Comparison of ENCODE assay signal across 19 mouse cellular contexts in the genomic region with DNA sequence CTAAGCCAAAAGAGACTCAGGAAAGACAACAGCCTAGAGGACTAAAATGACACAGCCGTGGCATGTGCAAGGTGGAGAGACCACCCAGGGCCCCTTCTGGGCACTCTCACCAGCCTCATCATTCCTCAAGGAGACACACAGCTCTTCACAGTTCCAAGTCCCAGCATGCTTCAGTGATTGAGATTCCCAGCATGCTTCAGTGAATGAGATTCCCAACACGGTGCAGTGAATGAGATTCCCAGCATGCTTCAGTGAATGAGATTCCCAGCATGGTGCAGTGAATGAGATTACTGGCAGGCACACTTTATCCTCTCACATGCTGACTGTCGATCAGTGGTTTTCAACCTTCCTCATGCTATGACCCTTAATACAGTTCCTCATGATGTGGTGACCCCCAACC. TPM values are rescaled to one million over a fixed set of nuclear protein-coding genes. Genes with fewer than 3 reads are reported as not detected.
DNase-seq lines count a peak whose midpoint lies in the region; ATAC-seq and TF ChIP-seq lines count a peak whose summit lies in the region.
"Had no signal": no experiment of that assay in that cellular context is flagged by ENCODE, and none has a peak within 500 bp of the region (broad histone marks: within the 10 kb centered on the region; RNA-seq: fewer than 3 reads in every experiment).

No protein-coding gene starts in this region.

- no peaks in the 10 kb centered on the region for H3K36me3 ChIP-seq in heart, postnatal 0 days (replicated peaks; ENCODE audit: control insufficient read depth, insufficient read depth, low read length)
- H3K36me3 ChIP-seq in heart, embryonic 10.5 days, result no peaks in the 10 kb centered on the region
- H3K36me3 ChIP-seq in hindbrain, embryonic 13.5 days, result no peaks in the 10 kb centered on the region
- no peaks in the 10 kb centered on the region for H3K36me3 ChIP-seq in neural tube, embryonic 12.5 days
- H3K36me3 ChIP-seq: liver, embryonic 15.5 days had no signal

- H3K9ac ChIP-seq in heart, postnatal 0 days (replicated peaks; ENCODE audit: low read depth, low read length), result no peak overlapping the region
- H3K9ac ChIP-seq in hindbrain, embryonic 13.5 days, result no peak overlapping the region
- H3K9ac ChIP-seq in neural tube, embryonic 12.5 days, result no peak overlapping the region
- H3K9ac ChIP-seq: liver, embryonic 15.5 days had no signal

- no peaks in the 10 kb centered on the region for H3K27me3 ChIP-seq in heart, postnatal 0 days (ENCODE audit: control insufficient read depth, insufficient read depth, low read length)
- peaks cover 11% of the 10 kb centered on the region; the same call in 1 of the 2 replicates for H3K27me3 ChIP-seq in heart, embryonic 10.5 days (ENCODE audit: insufficient read depth, poor library complexity, severe bottlenecking)
- no peaks in the 10 kb centered on the region for H3K27me3 ChIP-seq in hindbrain, embryonic 13.5 days
- H3K27me3 ChIP-seq in neural tube, embryonic 12.5 days (replicated peaks), result no peaks in the 10 kb centered on the region
- H3K27me3 ChIP-seq: liver, embryonic 15.5 days had no signal

- no peak overlapping the region for H3K27ac ChIP-seq in heart, postnatal 0 days (ENCODE audit: low read depth)
- H3K27ac ChIP-seq in heart, embryonic 10.5 days, result no peak overlapping the region
- no peak overlapping the region for H3K27ac ChIP-seq in hindbrain, embryonic 13.5 days
- H3K27ac ChIP-seq in neural tube, embryonic 12.5 days, result no peak overlapping the region
- H3K27ac ChIP-seq: liver, embryonic 15.5 days had no signal

- peak; percentile 11 for DNase-seq in heart, postnatal 0 days (ENCODE audit: low spot score)
- DNase-seq in heart, embryonic 10.5 days (ENCODE audit: low spot score), result no peak
- peak; percentile 11 for DNase-seq in brain, adult 2 months (ENCODE audit: low read depth, low spot score)
- no peak for DNase-seq in lung, adult 18-20 months
- no peak for DNase-seq in gastrocnemius, postnatal 4 days (ENCODE audit: low spot score in 2 of 2)
- DNase-seq: cerebellum, postnatal 36 days; gastrocnemius, adult 2 months; kidney, adult 9 months; layer of hippocampus, adult 9-11 months; lung, postnatal 36 days had no signal

- H3K4me3 ChIP-seq in heart, postnatal 0 days (ENCODE audit: low read depth, low read length), result no peak overlapping the region
- H3K4me3 ChIP-seq in heart, embryonic 10.5 days, result no peak overlapping the region
- no peak overlapping the region for H3K4me3 ChIP-seq in hindbrain, embryonic 13.5 days
- H3K4me3 ChIP-seq in neural tube, embryonic 12.5 days, result no peak overlapping the region
- H3K4me3 ChIP-seq: gastrocnemius, adult 2 months; liver, embryonic 15.5 days had no signal

- TF ChIP-seq EP300 in heart, postnatal 0 days (IDR thresholded peaks at IDR 0.05; ENCODE audit: low read depth), result no peak

- no peak overlapping the region for H3K4me2 ChIP-seq in heart, postnatal 0 days (ENCODE audit: low read depth, low read length)
- H3K4me2 ChIP-seq in hindbrain, embryonic 13.5 days, result no peak overlapping the region
- no peak overlapping the region for H3K4me2 ChIP-seq in neural tube, embryonic 12.5 days (replicated peaks)
- H3K4me2 ChIP-seq: heart, embryonic 11.5 days; liver, embryonic 15.5 days had no signal

- peaks cover 7% of the 10 kb centered on the region; the same call in 1 of the 2 replicates for H3K4me1 ChIP-seq in heart, postnatal 0 days (ENCODE audit: control insufficient read depth, insufficient read depth)
- H3K4me1 ChIP-seq in heart, embryonic 10.5 days, result peaks cover 3% of the 10 kb centered on the region; the same call in 1 of the 2 replicates
- peaks cover 11% of the 10 kb centered on the region for H3K4me1 ChIP-seq in hindbrain, embryonic 13.5 days (replicated peaks)
- peaks cover 4% of the 10 kb centered on the region; the same call in 1 of the 2 replicates for H3K4me1 ChIP-seq in neural tube, embryonic 12.5 days

- TF ChIP-seq CTCF in heart, postnatal 0 days (IDR thresholded peaks at IDR 0.05; ENCODE audit: low read depth), result no peak

- 56% methylated on average over 3 of the region's 3 CpGs for WGBS in heart, postnatal 0 days
- 59% methylated on average over 3 of the region's 3 CpGs for WGBS in heart, embryonic 10.5 days
- 28% methylated on average over 3 of the region's 3 CpGs for WGBS in hindbrain, embryonic 13.5 days
- WGBS in neural tube, embryonic 12.5 days, result 55% methylated on average over 3 of the region's 3 CpGs

- H3K9me3 ChIP-seq in heart, postnatal 0 days (replicated peaks; ENCODE audit: control insufficient read depth, low read length), result no peaks in the 10 kb centered on the region
- H3K9me3 ChIP-seq in heart, embryonic 10.5 days, result no peaks in the 10 kb centered on the region
- no peaks in the 10 kb centered on the region for H3K9me3 ChIP-seq in hindbrain, embryonic 13.5 days
- no peaks in the 10 kb centered on the region for H3K9me3 ChIP-seq in neural tube, embryonic 12.5 days
- H3K9me3 ChIP-seq: liver, embryonic 15.5 days had no signal

- no peak for ATAC-seq in heart, postnatal 0 days (ENCODE audit: insufficient read depth, low read depth)
- peak; percentile 63 for ATAC-seq in hindbrain, embryonic 13.5 days (ENCODE audit: low FRiP score)
- ATAC-seq in neural tube, embryonic 12.5 days (ENCODE audit: low FRiP score, low read depth), result peak; percentile 51; the same call in 1 of the 2 replicates
- no peak for ATAC-seq in monocyte, adult 5-6 weeks (replicated peaks; ENCODE audit: insufficient number of reproducible peaks, low FRiP score, low TSS enrichment, poor library complexity, severe bottlenecking)

RNA-seq across cellular contexts. Expression of gene Gstm1, which starts 6.2 kb away (rescaled TPM):
- 99.4 and 111 TPM in 2 replicates for total RNA-seq in heart, postnatal 0 days (2014; rRNA removed; ENCODE audit: low replicate concordance)
- 132 and 136 TPM in 2 replicates for polyA plus RNA-seq in heart, postnatal 0 days (2015; fragmentation: Nextera tagmentation; extraction: Ambion mirVana)
- 30.1 and 62.2 TPM in 2 replicates for polyA plus RNA-seq in heart, embryonic 10.5 days (2016; fragmentation: Nextera tagmentation; extraction: Ambion mirVana)
- 53.7 and 54.2 TPM in 2 replicates for polyA plus RNA-seq in hindbrain, embryonic 13.5 days (2015; fragmentation: Nextera tagmentation; extraction: Ambion mirVana)
- polyA plus RNA-seq in neural tube, embryonic 12.5 days (2016; fragmentation: Nextera tagmentation; extraction: Ambion mirVana), result 24.1 and 24.8 TPM in 2 replicates
- 43.8 to 75.0 TPM (median 64.1 TPM) in 3 replicates for total RNA-seq in monocyte, adult 5-6 weeks (2017)
- total RNA-seq in gastrocnemius, postnatal 4 days (2021), result 10 to 100 TPM; 59.6 to 61.2 TPM

RNA-seq across cellular contexts. Expression of gene Gstm2, which starts 25.3 kb away (rescaled TPM):
- 69.6 and 95.4 TPM in 2 replicates for total RNA-seq in heart, postnatal 0 days (2014; rRNA removed; ENCODE audit: low replicate concordance)
- polyA plus RNA-seq in heart, postnatal 0 days (2015; fragmentation: Nextera tagmentation; extraction: Ambion mirVana), result 94.2 and 97.9 TPM in 2 replicates
- 46.9 and 47.2 TPM in 2 replicates for polyA plus RNA-seq in heart, embryonic 10.5 days (2016; fragmentation: Nextera tagmentation; extraction: Ambion mirVana)
- 10.0 and 10.9 TPM in 2 replicates for polyA plus RNA-seq in hindbrain, embryonic 13.5 days (2015; fragmentation: Nextera tagmentation; extraction: Ambion mirVana)
- 14.3 and 14.4 TPM in 2 replicates for polyA plus RNA-seq in neural tube, embryonic 12.5 days (2016; fragmentation: Nextera tagmentation; extraction: Ambion mirVana)
- not detected in 3 replicates for total RNA-seq in monocyte, adult 5-6 weeks (2017)
- 10 to 100 TPM; 46.5 to 48.8 TPM for total RNA-seq in gastrocnemius, postnatal 4 days (2021)
- total RNA-seq: MEL had no signal

RNA-seq across cellular contexts. Expression of gene Gstm4, which starts 33.1 kb away (rescaled TPM):
- total RNA-seq in heart, postnatal 0 days (2014; rRNA removed; ENCODE audit: low replicate concordance), result 3.6 and 10.9 TPM in 2 replicates
- 17.6 and 17.9 TPM in 2 replicates for polyA plus RNA-seq in heart, postnatal 0 days (2015; fragmentation: Nextera tagmentation; extraction: Ambion mirVana)
- polyA plus RNA-seq in heart, embryonic 10.5 days (2016; fragmentation: Nextera tagmentation; extraction: Ambion mirVana), result 16.9 and 21.1 TPM in 2 replicates
- polyA plus RNA-seq in hindbrain, embryonic 13.5 days (2015; fragmentation: Nextera tagmentation; extraction: Ambion mirVana), result 15.2 and 15.4 TPM in 2 replicates
- 11.6 and 14.5 TPM in 2 replicates for polyA plus RNA-seq in neural tube, embryonic 12.5 days (2016; fragmentation: Nextera tagmentation; extraction: Ambion mirVana)
- 7.4 to 12.4 TPM (median 8.4 TPM) in 3 replicates for total RNA-seq in monocyte, adult 5-6 weeks (2017)
- 1 to 10 TPM; 7.9 to 9.8 TPM for total RNA-seq in gastrocnemius, postnatal 4 days (2021)

RNA-seq across cellular contexts. Expression of gene Gstm3, which starts 42.5 kb away (rescaled TPM):
- not detected in 2 replicates for total RNA-seq in heart, postnatal 0 days (2014; rRNA removed; ENCODE audit: low replicate concordance)
- not detected in 2 replicates for polyA plus RNA-seq in heart, postnatal 0 days (2015; fragmentation: Nextera tagmentation; extraction: Ambion mirVana)
- polyA plus RNA-seq in heart, embryonic 10.5 days (2016; fragmentation: Nextera tagmentation; extraction: Ambion mirVana), result 1.2 TPM in 1 of 2 replicates, not detected in the other
- 0.17 TPM in 1 of 2 replicates, not detected in the other for polyA plus RNA-seq in hindbrain, embryonic 13.5 days (2015; fragmentation: Nextera tagmentation; extraction: Ambion mirVana)
- polyA plus RNA-seq in neural tube, embryonic 12.5 days (2016; fragmentation: Nextera tagmentation; extraction: Ambion mirVana), result not detected in 2 replicates
- total RNA-seq in monocyte, adult 5-6 weeks (2017), result not detected in 3 replicates
- not detected for total RNA-seq in gastrocnemius, postnatal 4 days (2021)
- total RNA-seq: gastrocnemius, adult 2 months; hematopoietic stem cell, adult 5-6 weeks; left cerebral cortex, postnatal 25 days; MEL had no signal
- polyA plus RNA-seq: C2C12 had no signal

Comparison
In these comparisons a context has a peak if more than half of its experiments do, and no peak if none do; other contexts are left out.
1. DNase-seq: peak in heart, postnatal 0 days (single experiment) and brain, adult 2 months (single experiment); none in heart, embryonic 10.5 days (single experiment), lung, adult 18-20 months (0 of 2) and gastrocnemius, postnatal 4 days (0 of 2).
2. ATAC-seq: peak in hindbrain, embryonic 13.5 days (single experiment) and neural tube, embryonic 12.5 days (single experiment); none in heart, postnatal 0 days (single experiment) and monocyte, adult 5-6 weeks (single experiment).